Mouse (Mus musculus) cortical plate, adult 2 months (tissue): ENCODE results near the gene Hjurp. TPM values are rescaled to one million over a fixed set of nuclear protein-coding genes. Genes with fewer than 3 reads are reported as not detected.

Experiments
- H3K27ac ChIP-seq: fragments of 200-500 bp; 2 replicates; pipeline ENCODE4 v1.5.1; 2012; ENCODE audit warnings: low read length, control low read depth, inconsistent platforms; ENCODE audit not compliant: insufficient read depth
- H3K4me1 ChIP-seq: fragments of 200-500 bp; 2 replicates; pipeline ENCODE4 v1.6.1; 2011; ENCODE audit warnings: low read length; ENCODE audit not compliant: control insufficient read depth, insufficient read depth
- H3K4me3 ChIP-seq: fragments of 200-500 bp; 2 replicates; pipeline ENCODE4 v1.5.1; 2011; ENCODE audit warnings: mild to moderate bottlenecking, low read length, control low read depth; ENCODE audit not compliant: insufficient read depth
- CTCF ChIP-seq: fragments of 200-500 bp; IDR thresholded peaks from 2 replicates; pipeline ENCODE4 v1.5.1; 2011; ENCODE audit warnings: mild to moderate bottlenecking, control low read depth, low read length; ENCODE audit not compliant: insufficient read depth; ENCODE audit errors: extremely low read depth
- POLR2A ChIP-seq: fragments of 200-500 bp; IDR thresholded peaks from 2 replicates; pipeline ENCODE4 v1.6.1; 2011; ENCODE audit warnings: mild to moderate bottlenecking, low read length, control low read depth; ENCODE audit not compliant: insufficient read depth; ENCODE audit errors: extremely low read depth
- polyA plus RNA-seq: library from polyadenylated mRNA; depleted of rRNA; stranded (reverse); fragments of >200 nt; gene quantifications from 2 replicates; pipeline ENCODE4 v1.2.3, GENCODE M21; 2012

Hjurp gene
- polyA plus RNA-seq, 1 experiment = 60.9 TPM

DNA sequence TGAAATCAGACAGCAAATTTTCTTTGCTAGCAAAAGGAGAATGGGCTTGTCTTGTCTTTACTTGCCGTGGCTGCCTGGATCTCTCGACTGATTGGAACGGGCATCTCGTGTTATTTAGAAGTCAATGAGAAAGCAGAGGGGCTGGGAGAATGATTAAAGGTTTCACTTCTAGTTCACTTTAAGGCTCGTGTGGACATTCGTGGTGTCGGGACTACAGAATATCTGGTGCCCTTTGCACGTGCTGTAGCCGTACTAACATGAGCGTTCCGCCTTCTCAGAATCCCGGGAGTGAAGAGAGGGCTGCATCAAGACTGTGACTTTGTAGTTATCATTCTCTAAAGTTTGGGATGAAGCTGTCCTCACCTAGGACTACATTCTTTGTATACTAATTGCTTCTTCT is 29.7 kb upstream of the Hjurp start:
- no peak overlapping the region for H3K27ac ChIP-seq
- H3K4me3 ChIP-seq = no peak overlapping the region
- no peaks in the 10 kb centered on the region for H3K4me1 ChIP-seq
- no peak for TF ChIP-seq CTCF

DNA sequence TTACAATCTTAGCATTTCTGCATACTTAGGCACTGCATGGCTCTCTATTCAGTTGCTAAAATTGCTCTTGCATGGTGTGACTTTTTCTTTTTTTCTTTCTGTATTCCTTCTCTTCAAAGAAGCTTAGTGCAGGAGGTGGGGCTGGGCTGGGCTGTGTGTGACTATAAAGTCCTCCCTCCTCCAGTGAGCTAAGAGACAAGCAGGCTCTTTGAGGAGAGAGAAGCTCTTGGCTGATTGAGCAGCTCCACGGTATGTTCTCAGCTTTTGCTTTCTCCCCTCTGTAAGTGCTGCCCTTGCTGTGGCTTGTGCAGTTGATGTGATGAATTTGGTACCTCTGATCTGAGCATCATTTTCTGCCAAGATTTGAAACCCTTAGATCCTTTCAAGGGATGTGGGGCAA is 29.1 kb upstream of the Hjurp start:
- no peak overlapping the region for H3K4me3 ChIP-seq
- H3K4me1 ChIP-seq = no peaks in the 10 kb centered on the region
- TF ChIP-seq POLR2A (no peak), CTCF (no peak)

DNA sequence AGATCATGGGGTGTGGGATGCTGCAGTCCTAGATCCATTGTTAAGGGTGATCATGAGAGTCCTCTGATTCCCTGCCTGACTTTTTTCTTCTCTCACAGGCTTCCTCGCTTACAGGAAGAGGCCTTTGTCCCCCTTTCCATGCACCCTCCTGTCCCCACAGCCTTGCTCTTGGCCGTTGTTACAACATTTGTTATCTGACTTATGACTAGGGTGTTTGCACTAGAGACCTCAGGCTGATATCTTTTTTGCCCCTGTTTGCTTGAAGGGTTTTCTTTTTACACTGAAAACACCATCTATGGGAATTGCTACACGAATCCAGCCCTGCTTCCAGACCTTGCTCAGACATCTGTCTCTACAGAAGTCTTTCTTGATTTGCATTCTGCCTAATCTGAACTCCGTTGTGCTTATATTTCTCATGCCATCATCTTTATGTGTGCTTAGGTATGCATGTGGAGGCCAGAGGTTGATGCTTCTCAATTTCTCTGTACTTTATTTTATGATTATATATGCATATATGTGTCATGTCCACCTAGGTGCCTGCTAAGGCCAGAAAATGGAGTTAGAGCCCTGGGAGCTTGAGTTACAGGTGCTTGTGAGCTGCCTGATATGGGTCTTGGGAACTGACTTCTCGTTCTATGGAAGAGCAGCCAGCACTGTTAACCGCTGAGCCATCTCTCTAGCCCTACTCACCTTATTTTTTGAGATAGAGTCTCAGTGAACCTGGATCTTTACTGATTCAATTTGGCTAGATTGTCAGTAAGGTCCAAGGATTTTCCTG is 27.8 kb upstream of the Hjurp start:
- no peak overlapping the region for H3K27ac ChIP-seq
- H3K4me1 ChIP-seq = no peaks in the 10 kb centered on the region
- H3K4me3 ChIP-seq = no peak overlapping the region
- TF ChIP-seq POLR2A (no peak), CTCF (no peak)

More for the DNA sequence above, 29.1 kb upstream of the Hjurp start:
- no peak overlapping the region for H3K27ac ChIP-seq

DNA sequence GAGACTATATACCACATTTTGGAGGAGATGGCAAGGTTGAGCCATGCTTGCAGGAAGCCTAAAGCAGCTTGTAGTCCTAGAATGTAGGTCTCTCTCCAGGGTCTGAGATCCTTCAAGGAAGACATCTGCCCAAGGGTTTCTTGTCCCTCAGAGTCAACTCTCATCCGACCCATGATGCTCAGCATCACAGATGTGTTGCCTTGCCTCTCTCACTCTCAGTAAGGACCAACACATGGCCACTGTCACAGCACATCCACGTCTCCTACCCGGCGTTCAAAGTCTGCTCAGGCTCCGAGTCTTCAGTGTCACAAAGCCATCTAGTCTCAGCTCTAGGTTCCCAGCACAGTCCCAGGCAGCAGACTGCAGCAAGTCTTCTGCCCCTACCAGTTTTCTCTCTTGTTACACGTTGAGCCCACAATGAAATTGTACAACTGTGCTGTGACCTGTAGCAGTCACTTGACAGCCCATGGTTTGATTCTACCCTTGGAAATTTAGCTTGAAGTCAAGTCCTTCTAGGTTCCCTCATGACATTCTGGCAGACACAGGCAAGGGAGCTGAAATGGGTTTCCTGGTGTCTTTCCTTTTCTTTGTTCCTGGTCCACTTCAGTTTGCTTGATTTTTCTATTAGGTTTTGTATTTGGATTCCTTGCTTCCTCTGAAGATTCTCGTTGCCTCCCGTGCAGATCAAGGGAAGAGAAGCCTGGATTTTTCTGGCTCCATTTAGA is 27.0 kb upstream of the Hjurp start:
- H3K4me3 ChIP-seq = no peak overlapping the region
- no peak for TF ChIP-seq CTCF
- no peak for TF ChIP-seq POLR2A
- no peaks in the 10 kb centered on the region for H3K4me1 ChIP-seq
- H3K27ac ChIP-seq = no peak overlapping the region

DNA sequence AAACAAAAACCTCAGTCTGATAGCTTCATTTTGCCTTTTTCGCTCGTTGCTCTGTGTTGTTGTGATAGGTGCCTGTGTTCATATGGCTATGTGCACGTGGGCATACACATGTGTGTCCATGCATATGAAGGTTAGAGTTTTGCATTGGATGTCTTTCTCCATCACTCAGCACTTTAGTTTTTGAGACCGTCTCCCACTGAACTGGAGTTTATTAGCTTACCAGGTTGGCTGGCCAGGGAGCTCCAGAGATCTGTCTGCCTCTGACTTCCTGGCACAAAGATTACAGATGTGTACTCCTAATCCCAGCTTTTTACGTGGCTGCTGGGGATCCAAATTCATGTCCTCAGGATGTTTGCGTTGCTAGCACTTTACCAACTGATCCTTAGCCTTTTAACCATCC is 26.3 kb upstream of the Hjurp start:
- H3K27ac ChIP-seq = no peak overlapping the region
- no peak overlapping the region for H3K4me3 ChIP-seq
- TF ChIP-seq POLR2A = no peak
- TF ChIP-seq CTCF = no peak
- no peaks in the 10 kb centered on the region for H3K4me1 ChIP-seq

DNA sequence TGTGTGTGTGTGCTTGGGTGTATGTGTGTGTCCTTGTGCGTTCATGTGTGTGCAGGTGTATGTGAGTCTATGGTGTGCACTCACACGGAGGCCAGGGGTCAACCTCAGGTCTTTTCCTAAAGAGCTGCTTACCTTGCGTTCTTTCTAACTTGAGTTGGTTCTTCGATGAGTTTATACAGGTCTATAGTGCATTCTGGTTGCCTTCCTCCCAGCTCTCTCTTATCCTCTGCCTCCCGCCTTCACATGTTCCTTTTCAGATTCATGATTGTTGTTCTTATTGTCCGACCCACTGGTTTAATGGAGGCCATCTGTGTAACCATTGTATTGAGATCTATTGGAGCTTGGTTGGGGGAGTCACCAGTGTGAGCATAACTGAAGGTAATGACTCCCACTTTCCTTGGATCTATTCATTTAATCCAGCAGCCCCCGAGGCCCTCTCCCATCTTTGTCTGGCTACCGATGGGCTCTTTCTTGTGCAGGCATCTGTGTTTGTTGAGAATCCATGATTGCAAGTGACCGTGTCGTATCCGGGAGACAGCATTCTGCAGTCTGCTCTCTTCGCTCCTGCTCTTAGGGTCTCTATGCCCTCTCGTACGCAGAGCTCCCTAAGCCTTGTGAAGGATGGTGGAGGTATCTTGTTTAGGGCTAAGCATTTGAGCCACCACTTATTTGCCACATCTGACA is 24.8 kb upstream of the Hjurp start:
- no peak overlapping the region for H3K4me3 ChIP-seq
- TF ChIP-seq CTCF = no peak
- no peak for TF ChIP-seq POLR2A
- no peak overlapping the region for H3K27ac ChIP-seq
- no peaks in the 10 kb centered on the region for H3K4me1 ChIP-seq

DNA sequence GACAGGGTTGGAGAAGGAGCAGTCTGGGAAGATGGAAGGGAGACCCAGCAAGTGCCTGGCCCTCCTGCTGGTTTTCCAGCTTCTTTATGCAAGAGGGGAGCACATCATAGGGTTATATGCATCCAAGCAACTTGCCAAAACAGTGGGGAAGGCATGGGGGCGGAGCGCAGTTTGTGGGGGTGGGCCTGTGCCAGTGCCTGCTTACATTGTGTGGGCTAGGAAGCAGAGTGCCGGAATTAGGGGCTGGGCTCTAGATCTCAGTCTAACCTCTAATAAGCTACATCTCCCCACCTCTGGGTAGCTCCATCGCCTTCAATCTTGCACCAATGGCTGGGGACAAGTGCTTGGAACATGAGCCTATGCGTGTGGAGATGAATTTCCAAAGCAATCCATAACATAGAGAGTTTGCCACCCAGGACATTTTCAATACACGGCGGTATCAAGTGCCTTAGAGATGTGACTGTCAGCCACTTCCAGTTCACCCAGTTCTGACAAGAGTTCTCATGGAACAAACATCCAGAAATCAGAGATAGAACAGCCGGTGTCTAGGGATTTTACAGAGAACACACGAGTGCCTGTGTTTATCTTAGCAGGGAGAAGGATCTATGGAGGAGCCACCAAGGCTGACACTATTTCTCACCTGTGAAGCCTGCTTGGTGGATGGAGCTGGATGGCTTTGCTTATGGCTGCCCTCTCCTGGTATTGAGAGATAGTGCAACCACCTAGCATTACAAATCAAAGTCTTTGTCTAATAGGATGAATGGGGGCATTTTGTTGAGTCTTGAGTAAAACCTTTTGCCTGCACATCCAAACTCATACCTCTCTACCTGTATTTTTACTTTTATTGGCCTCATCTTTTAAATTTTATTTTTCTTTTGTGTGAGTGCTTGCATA is 23.9 kb upstream of the Hjurp start:
- TF ChIP-seq POLR2A (no peak), CTCF (peak; percentile 45)
- Histone ChIP-seq H3K27ac (no peak overlapping the region), H3K4me1 (no peaks in the 10 kb centered on the region), H3K4me3 (no peak overlapping the region)

DNA sequence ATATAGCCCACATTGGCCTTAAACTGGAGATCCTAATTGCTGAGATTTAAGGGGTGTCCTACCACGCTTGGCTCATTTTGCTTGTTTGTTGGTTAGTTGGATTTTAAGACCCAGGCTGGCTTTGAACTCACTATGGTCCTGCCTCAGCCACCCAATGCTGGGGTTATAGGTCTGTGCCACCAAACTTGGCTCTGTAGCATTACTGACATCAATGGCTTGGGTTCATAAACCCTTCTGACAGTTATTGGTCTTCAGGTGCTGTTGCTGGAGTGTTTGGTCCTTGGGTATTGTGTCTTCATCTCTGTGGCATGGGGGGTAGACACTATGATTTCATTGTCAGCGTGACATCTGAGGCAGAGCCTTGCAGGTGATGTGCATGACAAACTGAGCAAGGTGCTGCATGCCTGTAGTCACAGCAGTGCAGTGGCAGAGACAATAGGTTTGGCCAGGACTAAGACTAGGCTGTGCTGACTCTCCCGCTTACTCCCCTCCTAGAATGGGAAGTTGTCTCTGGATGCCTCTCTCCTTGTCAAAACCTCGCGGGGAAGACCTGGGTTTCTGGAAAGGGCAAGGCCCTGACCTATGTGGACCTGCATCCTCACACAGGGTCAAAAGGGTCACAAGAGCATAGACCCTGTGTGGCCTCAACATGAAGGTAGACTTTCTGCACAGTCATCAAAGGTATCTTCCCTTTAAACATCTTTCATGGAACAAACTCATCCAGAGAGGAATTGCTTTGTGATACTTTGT is 23.0 kb upstream of the Hjurp start:
- no peak overlapping the region for H3K27ac ChIP-seq
- no peaks in the 10 kb centered on the region for H3K4me1 ChIP-seq
- H3K4me3 ChIP-seq = no peak overlapping the region
- no peak for TF ChIP-seq CTCF
- TF ChIP-seq POLR2A = no peak

DNA sequence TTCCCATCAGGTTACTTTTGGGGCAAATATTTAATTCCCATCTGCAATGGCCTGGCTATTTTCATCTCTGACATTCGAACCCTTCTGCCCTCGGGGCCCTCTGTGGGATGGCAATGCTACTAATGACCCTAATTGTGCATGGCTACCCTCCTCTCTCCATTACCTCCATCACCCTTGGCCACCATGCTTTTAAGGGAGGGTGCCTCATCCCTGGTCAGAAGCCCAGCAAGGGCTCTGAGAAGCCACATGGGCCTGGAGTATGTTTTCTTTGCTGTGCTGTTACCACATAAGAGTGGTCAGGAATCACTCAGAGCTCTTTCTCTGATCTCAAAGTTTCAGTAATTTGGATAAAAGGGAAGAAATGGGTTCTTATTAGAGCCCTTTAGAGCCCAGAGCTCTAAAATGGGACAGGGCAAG is 22.1 kb upstream of the Hjurp start:
- no peak overlapping the region for H3K4me3 ChIP-seq
- no peak overlapping the region for H3K27ac ChIP-seq
- TF ChIP-seq CTCF = no peak
- H3K4me1 ChIP-seq = no peaks in the 10 kb centered on the region
